Mouse (Mus musculus) bone marrow macrophage, adult 2 months (primary cell): ENCODE measurements around the gene Slc17a3. TPM values are rescaled to one million over a fixed set of nuclear protein-coding genes. Genes with fewer than 3 reads are reported as not detected.

Source experiments
- H3K27ac ChIP-seq: 2 replicates; pipeline ENCODE4 v1.5.1; 2012; ENCODE audit warnings: low read depth, low read length; ENCODE audit not compliant: insufficient read depth
- H3K4me1 ChIP-seq: 2 replicates; pipeline ENCODE4 v1.6.1; 2012; ENCODE audit warnings: low read length; ENCODE audit not compliant: control insufficient read depth, insufficient read depth
- H3K4me3 ChIP-seq: 2 replicates; pipeline ENCODE4 v1.5.1; 2012; ENCODE audit warnings: mild to moderate bottlenecking, low read length, moderate library complexity; ENCODE audit not compliant: insufficient read depth
- CTCF ChIP-seq: IDR thresholded peaks from 2 replicates; pipeline ENCODE4 v1.5.1; 2012; ENCODE audit warnings: low read depth, mild to moderate bottlenecking, low read length, moderate library complexity
- POLR2A ChIP-seq: IDR thresholded peaks from 2 replicates; pipeline ENCODE4 v1.6.1; 2012; ENCODE audit warnings: mild to moderate bottlenecking, low read depth, low read length, borderline replicate concordance
- polyA plus RNA-seq: library from polyadenylated mRNA; stranded (reverse); fragments of >200 nt; gene quantifications from 2 replicates; pipeline ENCODE4 v1.2.4, GENCODE M21; 2012; ENCODE audit not compliant: missing spikeins, insufficient read depth, insufficient read length

The Slc17a3 gene
- polyA plus RNA-seq: not detected in 2 replicates

DNA sequence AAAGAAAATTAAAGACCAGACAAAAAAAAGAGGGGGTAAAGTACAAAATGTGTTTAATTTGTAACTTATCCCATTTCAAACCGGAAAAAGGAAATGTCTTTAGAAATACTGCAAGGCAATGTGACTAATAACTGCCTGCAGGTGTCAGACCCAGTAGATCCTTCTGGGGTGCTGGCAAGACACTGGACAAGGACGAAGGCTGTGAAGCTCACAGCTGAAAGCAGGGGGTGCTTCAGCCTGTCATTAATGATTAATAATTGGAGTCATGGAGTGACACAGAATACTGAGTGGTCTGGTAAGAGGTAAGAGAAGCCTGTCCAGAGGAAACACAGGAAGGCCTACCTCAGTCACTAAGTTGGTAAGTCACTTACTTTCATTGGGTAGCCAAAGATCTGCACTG lies at the start of gene Slc17a3:
TSS of gene Slc17a3 (plus strand) at position 127 of the 400 bp plus-strand sequence.
- no peak within 1 kb of the TSS for H3K27ac ChIP-seq
- H3K4me1 ChIP-seq: no peaks in the 10 kb centered on the region
- TF ChIP-seq CTCF: no peak
- no peak for TF ChIP-seq POLR2A
- no peak within 1 kb of the TSS for H3K4me3 ChIP-seq

DNA sequence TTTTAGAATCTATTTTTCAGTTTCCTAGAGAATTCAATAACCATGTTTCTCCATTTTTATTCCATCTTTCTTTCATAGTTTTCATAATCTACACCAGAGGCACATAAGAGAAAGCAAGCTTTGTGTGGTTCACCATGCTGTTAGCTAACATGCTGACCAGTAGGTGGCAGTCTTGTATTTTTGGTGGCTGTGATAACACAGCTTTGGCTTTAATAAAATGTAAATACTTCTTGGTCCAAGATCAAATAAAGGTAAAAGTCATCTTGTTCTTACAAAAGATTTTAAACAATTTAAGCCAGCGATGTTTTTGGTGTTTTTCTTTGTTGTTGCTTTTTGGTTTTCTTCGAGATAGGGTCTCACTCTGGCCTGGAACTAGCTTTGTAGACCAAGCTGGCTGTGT lies 46.7 kb upstream of the Slc17a3 start:
- Histone ChIP-seq H3K4me3 (no peak overlapping the region), H3K4me1 (no peaks in the 10 kb centered on the region), H3K27ac (no peak overlapping the region)
- TF ChIP-seq POLR2A (no peak), CTCF (no peak)

DNA sequence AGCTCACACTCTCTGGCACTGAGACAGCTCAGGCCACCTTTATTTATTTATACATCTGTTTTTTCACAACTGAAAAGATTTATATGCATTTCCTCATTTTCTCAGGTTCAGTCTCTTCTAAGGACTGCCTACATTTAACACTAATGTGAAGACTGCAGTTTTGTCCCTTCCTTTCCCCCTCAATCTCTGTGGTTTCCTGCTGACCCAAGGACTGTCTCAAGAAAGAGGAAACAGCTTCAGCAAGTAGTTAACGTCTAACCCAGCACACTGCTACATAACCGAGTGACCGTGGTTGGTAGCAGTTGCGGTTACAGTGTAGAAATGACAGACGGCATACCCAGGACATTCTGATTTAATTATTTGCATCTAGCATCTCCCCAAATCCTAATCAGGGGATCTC lies 39.8 kb upstream of the Slc17a3 start:
- Histone ChIP-seq H3K4me3 (no peak overlapping the region), H3K4me1 (peaks cover 13% of the 10 kb centered on the region), H3K27ac (0 out of 2 replicates have a peak overlapping the region, but pooled peaks have one; percentile 14)
- TF ChIP-seq CTCF (no peak), POLR2A (no peak)

DNA sequence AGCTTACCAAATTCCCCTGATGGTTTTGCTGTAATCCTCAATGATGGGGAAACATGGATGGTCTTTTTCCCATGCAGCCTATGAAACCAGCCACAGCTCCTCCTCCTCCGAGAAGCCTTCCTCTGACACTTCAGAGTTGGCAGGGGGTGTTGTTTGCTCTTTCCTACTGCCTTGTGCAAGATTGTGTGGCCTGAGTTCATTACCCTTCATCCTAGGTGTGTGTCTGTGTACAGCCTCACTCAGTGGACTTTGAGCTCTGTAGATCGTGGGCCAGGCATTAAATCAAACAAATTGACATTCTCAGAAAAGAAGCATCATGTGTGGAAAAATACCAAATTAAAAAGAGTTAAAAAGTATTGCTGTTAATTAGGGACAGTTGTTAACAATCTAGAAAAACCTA lies 34.7 kb upstream of the Slc17a3 start:
- Histone ChIP-seq H3K4me1 (peaks cover 7% of the 10 kb centered on the region), H3K4me3 (no peak overlapping the region), H3K27ac (no peak overlapping the region)
- TF ChIP-seq CTCF (no peak), POLR2A (no peak)

DNA sequence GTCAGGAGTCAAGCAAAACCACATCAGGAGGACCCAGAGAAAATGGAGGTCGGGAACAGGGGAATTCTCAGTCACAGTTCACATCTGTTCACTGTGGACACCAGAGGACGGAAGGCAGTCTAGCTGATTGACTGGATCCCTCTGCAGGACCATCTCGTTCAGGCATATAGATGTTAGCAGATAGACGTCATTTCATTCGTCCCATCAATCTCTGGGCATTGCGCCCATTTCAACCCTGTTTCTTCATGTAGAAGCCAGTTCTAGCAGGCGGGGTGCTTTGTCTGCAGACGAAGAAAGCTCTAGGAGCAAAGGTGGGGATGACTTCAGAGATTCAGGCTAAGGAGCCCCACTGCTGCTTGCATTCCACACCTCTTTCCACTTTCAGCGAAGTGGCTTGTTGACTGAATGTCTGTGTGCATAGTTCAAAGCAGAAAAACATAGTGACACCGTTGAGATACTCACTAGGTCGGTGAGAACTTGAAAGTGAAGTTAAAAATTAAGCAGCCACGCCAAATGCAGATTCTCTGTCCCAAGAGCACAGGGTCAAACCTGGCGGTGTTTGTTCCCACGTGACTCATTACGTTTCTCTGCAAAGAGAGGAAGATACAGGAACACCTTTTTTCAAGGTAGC lies 32.7 kb upstream of the Slc17a3 start, which contains the start of gene Slc17a2:
TSS of gene Slc17a2 (plus strand) at position 572 of the 631 bp plus-strand sequence.
- TF ChIP-seq POLR2A (no peak), CTCF (no peak)
- Histone ChIP-seq H3K27ac (no peak within 1 kb of the TSS), H3K4me1 (no peaks in the 10 kb centered on the region), H3K4me3 (no peak within 1 kb of the TSS)

DNA sequence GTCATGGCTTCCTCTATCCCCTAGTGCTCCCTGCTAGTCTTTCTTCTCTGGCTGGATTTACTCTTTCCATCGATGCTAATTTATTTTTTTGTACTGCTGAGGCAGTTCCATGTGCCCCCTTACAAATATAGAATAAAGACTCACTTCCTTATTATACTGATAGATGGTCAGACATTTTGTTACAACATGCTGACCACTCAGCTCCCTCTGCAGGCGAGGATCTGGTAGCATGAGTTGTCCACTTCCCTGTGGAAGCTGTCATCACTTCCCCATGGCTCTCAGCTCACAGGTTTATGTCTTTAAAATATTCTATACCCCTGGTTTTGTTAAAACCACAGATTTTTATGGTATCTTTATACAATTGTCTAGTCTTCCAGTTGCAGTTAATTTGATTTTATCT lies 23.1 kb upstream of the Slc17a3 start:
- H3K4me3 ChIP-seq: no peak overlapping the region
- H3K4me1 ChIP-seq: peaks cover 3% of the 10 kb centered on the region; the same call in 1 of the 2 replicates
- TF ChIP-seq POLR2A (no peak), CTCF (peak; percentile 40)
- peak overlapping the region; percentile 47 for H3K27ac ChIP-seq

DNA sequence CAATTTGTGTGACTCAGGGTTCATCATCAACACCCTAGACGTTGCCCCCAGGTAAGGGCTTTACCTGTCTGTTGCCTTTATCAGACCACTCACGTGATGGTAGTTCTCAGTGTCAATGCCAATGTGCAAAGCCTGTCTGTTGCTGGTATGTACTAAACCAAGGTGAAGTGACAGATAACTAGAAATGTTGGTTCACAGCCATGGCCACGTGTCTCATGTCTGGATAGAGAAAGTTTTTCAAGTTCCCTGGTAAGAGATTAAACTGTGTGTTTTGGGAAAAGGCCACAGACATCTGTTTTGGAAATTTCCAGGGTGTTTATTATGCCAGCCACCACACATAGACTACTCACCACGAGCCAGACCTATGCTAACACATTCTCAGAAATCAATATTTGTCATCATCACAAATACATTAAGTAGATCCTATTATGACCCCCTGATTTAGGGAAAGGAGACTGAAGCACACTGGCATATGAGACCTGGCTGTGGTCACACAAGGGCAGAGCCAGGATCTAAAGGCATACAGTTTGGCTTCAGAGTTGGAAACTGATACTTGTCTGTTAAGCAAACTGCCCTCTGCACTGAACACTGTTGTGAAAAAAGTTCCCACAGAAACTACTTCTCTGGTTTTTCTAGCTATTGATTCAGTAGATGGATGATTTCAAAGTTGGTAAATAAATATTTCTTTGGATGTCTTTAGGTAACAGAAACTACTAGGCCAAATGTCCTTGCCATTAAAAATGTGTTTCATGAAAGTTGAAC lies 18.9 kb upstream of the Slc17a3 start:
- no peak overlapping the region for H3K27ac ChIP-seq
- no peak overlapping the region for H3K4me3 ChIP-seq
- TF ChIP-seq CTCF: no peak
- no peak for TF ChIP-seq POLR2A
- peaks cover 3% of the 10 kb centered on the region; the same call in 1 of the 2 replicates for H3K4me1 ChIP-seq

DNA sequence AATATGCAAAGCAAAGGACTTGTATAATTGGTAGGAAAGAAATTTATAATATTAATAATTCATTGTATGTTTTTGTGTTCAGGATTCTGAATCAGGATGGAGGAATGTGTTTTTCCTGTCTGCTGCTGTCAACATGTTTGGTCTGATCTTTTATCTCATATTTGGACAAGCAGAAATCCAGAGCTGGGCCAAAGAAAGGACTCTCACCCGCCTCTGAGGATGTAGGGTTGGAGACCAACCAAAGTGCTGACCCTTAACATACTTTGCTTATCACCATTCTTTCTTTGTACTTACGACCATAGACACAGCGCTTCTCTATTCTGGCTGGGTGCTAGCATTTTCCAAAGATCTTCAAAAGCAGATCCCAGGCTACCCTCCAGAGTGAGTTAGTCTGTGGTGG lies 17.0 kb upstream of the Slc17a3 start:
- H3K27ac ChIP-seq: no peak overlapping the region
- TF ChIP-seq CTCF (no peak), POLR2A (no peak)
- H3K4me1 ChIP-seq: no peaks in the 10 kb centered on the region
- H3K4me3 ChIP-seq: no peak overlapping the region

DNA sequence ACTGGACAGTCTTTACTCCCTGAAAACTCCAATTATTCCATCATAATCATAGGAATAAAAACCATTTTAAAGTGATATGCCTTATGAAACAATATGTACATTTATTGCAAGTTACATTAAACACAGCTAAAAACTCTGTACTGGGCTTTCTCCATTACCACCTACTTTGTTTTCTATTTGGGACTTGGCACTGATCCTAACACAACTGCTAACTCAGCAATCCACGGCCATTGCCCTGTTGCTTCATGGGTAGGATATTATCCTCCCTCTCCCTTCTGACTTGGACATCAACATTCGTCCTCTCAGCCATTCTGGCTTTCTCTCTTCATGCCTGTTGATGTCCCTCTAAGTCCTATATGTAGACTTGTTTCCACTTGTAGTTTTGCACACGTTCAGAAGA lies 12.6 kb upstream of the Slc17a3 start:
- Histone ChIP-seq H3K27ac (no peak overlapping the region), H3K4me3 (no peak overlapping the region), H3K4me1 (no peaks in the 10 kb centered on the region)
- TF ChIP-seq POLR2A (no peak), CTCF (no peak)

DNA sequence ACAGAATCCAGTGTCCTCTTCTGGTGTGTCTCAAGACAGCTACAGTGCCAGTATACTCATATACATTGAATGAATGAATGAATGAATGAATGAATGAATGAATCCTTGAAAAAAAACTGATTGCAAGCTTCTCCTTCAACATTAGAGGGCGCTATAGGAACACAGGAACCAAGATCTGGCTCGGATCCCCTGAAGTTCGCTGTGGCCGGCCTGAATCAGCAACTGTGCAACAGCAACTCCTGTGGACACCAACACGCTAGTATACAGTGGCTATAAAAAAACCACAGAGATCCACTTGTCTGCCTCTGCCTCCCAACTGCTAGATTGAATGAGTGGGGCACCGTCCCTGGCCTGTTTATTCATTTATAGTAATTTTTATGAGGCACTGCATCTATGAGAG lies 6.2 kb upstream of the Slc17a3 start:
- Histone ChIP-seq H3K27ac (no peak overlapping the region), H3K4me1 (no peaks in the 10 kb centered on the region), H3K4me3 (no peak overlapping the region)
- TF ChIP-seq CTCF (peak; percentile 45), POLR2A (no peak)
